Mouse (Mus musculus): Measurements from ENCODE around the gene Dnaic1. TPM values are rescaled to one million over a fixed set of nuclear protein-coding genes. Genes with fewer than 3 reads are reported as not detected.

Dnaic1 gene
- polyA plus RNA-seq, 1 experiment: 86.5 TPM

DNA sequence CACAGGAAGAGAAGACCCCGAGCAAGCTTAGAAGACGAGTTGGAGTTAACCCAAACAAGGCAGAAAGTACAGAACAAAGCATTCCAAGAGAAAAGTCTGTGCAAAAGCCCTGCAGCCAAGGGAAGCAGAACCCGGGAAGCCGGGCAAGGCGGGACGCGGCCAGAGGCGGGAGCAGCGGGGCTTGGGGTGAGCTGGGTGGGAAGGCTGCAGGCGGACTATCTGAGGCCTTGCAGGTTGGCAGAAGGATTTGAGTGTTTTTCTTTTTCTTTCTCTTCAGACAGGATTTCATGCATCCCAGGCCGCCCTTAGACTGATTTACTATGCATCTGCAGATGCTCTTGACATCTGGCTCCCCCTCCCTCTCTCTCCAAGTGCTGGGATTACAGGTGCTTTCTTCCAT, 16.5 kb upstream of the Dnaic1 start:
- no peaks in the 10 kb centered on the region for H3K36me3 ChIP-seq (ENCODE audit: control insufficient read depth, insufficient read depth, low read length)
- H3K27me3 ChIP-seq (ENCODE audit: control insufficient read depth, insufficient read depth, low read length): no peaks in the 10 kb centered on the region
- TF ChIP-seq CTCF (IDR thresholded peaks at IDR 0.05; ENCODE audit: control insufficient read depth, insufficient read depth, insufficient replicate concordance, low read depth, low read length) (no peak), POLR2A (IDR thresholded peaks at IDR 0.05; ENCODE audit: control insufficient read depth, low read depth, low read length) (no peak)
- H3K4me1 ChIP-seq (ENCODE audit: control insufficient read depth, insufficient read depth, low read length): no peaks in the 10 kb centered on the region
- no peak overlapping the region for H3K4me3 ChIP-seq (ENCODE audit: control insufficient read depth, low read depth, low read length)
- no peak overlapping the region for H3K27ac ChIP-seq (ENCODE audit: control insufficient read depth, insufficient read depth, low read depth, low read length)

DNA sequence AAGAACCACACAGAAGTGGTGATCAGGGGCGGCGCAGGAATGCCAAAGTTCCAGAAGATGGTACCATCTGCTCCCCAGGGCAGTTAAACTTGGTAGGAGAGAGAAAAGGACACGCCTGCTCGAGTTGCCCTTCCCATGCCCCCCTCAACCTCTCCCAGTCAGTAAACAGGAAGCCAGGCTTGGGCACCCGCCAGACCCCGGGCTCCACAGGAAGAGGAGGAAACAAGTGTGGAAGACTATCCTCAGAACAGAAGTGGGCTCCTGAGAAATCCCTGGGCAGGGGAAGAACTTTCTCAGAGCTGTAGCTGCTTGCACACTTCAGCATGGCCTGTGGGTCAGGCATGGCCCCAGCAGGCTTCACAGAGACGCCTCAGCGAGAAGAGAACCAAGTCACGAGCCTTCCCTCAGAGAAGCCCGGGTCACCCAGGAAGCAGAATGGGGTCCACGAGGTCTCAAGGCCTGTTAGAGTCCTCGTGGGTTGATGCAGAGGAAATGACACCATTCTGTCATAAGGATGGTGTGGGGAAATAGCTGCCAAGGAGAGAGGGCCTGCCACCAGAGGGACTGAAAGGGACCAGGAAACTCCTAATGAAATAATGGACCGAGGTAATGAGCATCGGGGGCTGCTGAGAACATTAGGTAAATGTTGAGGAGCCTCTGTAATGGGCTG, 14.4 kb upstream of the Dnaic1 start:
- H3K4me3 ChIP-seq (ENCODE audit: control insufficient read depth, low read depth, low read length): no peak overlapping the region
- no peak overlapping the region for H3K27ac ChIP-seq (ENCODE audit: control insufficient read depth, insufficient read depth, low read depth, low read length)
- H3K27me3 ChIP-seq (ENCODE audit: control insufficient read depth, insufficient read depth, low read length): no peaks in the 10 kb centered on the region
- H3K4me1 ChIP-seq (ENCODE audit: control insufficient read depth, insufficient read depth, low read length): no peaks in the 10 kb centered on the region
- no peaks in the 10 kb centered on the region for H3K36me3 ChIP-seq (ENCODE audit: control insufficient read depth, insufficient read depth, low read length)
- no peak for TF ChIP-seq CTCF (IDR thresholded peaks at IDR 0.05; ENCODE audit: control insufficient read depth, insufficient read depth, insufficient replicate concordance, low read depth, low read length)
- no peak for TF ChIP-seq POLR2A (IDR thresholded peaks at IDR 0.05; ENCODE audit: control insufficient read depth, low read depth, low read length)

DNA sequence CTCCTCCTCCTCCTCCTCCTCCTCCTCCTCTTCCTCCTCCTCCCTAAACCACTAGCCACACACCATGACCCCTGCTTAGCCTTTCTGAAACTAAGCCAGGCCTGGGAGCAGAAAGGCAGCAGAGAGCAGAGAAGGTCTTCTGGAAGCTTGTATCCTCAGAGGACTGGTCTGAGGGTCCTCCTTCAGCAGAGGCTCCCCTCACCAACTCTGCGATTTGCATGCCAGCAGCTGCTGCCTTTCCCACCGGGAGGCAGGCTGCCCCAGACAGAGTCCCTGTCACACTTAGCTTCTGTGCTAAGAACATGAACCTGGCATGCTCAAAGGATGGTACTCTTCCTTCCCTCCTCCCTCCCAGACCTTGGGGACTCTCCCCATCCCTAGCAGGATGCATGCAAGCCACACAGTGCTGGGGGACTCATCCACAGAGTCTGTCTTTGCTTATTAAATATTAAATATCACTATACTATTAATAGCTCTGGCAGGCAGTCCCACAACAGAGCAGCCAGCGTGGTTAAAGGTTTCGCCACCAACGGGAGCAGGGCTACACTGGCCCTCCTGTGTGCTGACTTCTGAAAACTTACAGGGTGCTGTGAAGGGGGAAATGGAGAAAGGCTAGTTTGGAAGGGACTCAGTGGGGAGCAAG, 13.1 kb upstream of the Dnaic1 start:
- no peaks in the 10 kb centered on the region for H3K27me3 ChIP-seq (ENCODE audit: control insufficient read depth, insufficient read depth, low read length)
- no peak overlapping the region for H3K27ac ChIP-seq (ENCODE audit: control insufficient read depth, insufficient read depth, low read depth, low read length)
- TF ChIP-seq CTCF (IDR thresholded peaks at IDR 0.05; ENCODE audit: control insufficient read depth, insufficient read depth, insufficient replicate concordance, low read depth, low read length) (no peak), POLR2A (IDR thresholded peaks at IDR 0.05; ENCODE audit: control insufficient read depth, low read depth, low read length) (no peak)
- no peaks in the 10 kb centered on the region for H3K4me1 ChIP-seq (ENCODE audit: control insufficient read depth, insufficient read depth, low read length)
- no peaks in the 10 kb centered on the region for H3K36me3 ChIP-seq (ENCODE audit: control insufficient read depth, insufficient read depth, low read length)
- H3K4me3 ChIP-seq (ENCODE audit: control insufficient read depth, low read depth, low read length): no peak overlapping the region

DNA sequence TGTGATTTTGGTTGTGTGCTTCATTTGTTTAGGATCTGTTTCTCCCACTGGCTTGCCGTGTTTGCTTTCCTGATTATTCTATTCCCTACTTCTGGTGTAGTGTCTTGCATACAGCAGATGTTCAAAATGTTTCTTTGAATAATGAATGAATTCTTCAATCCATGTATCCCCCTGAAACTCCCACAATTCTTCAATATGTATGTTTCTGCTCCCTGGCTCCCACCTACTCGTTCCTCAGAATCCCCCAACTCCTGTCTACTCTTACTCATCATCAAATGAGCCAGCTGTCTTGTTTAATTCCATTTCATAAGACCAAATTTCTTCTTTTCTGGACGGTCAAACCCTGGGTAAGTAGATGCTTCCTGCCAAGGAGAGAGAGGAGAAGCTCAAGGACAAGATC, 12.5 kb upstream of the Dnaic1 start:
- no peak overlapping the region for H3K27ac ChIP-seq (ENCODE audit: control insufficient read depth, insufficient read depth, low read depth, low read length)
- H3K27me3 ChIP-seq (ENCODE audit: control insufficient read depth, insufficient read depth, low read length): no peaks in the 10 kb centered on the region
- TF ChIP-seq POLR2A (IDR thresholded peaks at IDR 0.05; ENCODE audit: control insufficient read depth, low read depth, low read length) (no peak), CTCF (IDR thresholded peaks at IDR 0.05; ENCODE audit: control insufficient read depth, insufficient read depth, insufficient replicate concordance, low read depth, low read length) (no peak)
- no peaks in the 10 kb centered on the region for H3K36me3 ChIP-seq (ENCODE audit: control insufficient read depth, insufficient read depth, low read length)
- H3K4me1 ChIP-seq (ENCODE audit: control insufficient read depth, insufficient read depth, low read length): no peaks in the 10 kb centered on the region
- H3K4me3 ChIP-seq (ENCODE audit: control insufficient read depth, low read depth, low read length): no peak overlapping the region

DNA sequence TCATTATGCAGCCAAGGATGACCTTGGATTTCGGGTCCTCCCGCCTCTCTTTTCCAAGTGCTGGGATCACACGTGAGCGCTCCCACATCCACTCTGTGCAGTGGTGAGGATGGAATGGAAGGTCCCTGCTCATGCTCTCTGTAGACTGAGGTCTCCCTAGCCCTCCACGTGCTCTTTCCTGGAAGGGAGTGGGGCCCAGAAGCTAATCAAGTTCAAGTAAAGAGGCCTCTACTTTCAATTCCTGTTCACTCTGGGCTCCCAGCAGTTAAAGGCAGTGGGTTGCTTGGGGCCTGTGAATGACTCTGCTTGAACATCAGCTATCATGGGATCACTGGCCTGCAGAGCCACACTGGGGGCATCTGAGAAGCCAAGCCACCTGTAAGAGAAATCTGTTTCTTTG, 6.3 kb upstream of the Dnaic1 start:
- Histone ChIP-seq H3K27ac (ENCODE audit: control insufficient read depth, insufficient read depth, low read depth, low read length) (no peak overlapping the region), H3K4me3 (ENCODE audit: control insufficient read depth, low read depth, low read length) (no peak overlapping the region), H3K27me3 (ENCODE audit: control insufficient read depth, insufficient read depth, low read length) (no peaks in the 10 kb centered on the region), H3K4me1 (ENCODE audit: control insufficient read depth, insufficient read depth, low read length) (peaks cover 6% of the 10 kb centered on the region), H3K36me3 (ENCODE audit: control insufficient read depth, insufficient read depth, low read length) (no peaks in the 10 kb centered on the region)
- TF ChIP-seq POLR2A (IDR thresholded peaks at IDR 0.05; ENCODE audit: control insufficient read depth, low read depth, low read length) (no peak), CTCF (IDR thresholded peaks at IDR 0.05; ENCODE audit: control insufficient read depth, insufficient read depth, insufficient replicate concordance, low read depth, low read length) (no peak)

DNA sequence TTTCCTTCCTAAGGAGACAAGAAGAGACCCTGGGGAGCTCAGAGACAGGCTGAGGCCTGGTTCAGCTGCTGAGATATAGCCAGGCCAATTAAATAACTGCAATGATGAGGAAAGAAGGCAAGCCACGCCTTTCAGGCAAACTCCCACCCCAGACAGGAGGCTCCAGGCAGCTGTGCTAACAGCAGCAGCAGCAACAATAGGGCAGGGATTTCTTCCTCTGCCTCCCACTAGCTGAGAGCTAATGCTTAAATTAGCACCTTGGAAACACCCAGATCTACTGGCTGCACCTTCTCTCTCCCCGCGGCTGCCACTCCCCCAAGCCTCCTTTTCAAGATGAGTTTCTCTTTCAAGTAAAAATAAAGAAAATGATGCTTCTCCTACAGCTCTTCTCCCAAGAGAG, 3.5 kb upstream of the Dnaic1 start:
- TF ChIP-seq POLR2A (IDR thresholded peaks at IDR 0.05; ENCODE audit: control insufficient read depth, low read depth, low read length) (no peak), CTCF (IDR thresholded peaks at IDR 0.05; ENCODE audit: control insufficient read depth, insufficient read depth, insufficient replicate concordance, low read depth, low read length) (no peak)
- Histone ChIP-seq H3K27me3 (ENCODE audit: control insufficient read depth, insufficient read depth, low read length) (no peaks in the 10 kb centered on the region), H3K36me3 (ENCODE audit: control insufficient read depth, insufficient read depth, low read length) (no peaks in the 10 kb centered on the region), H3K4me1 (ENCODE audit: control insufficient read depth, insufficient read depth, low read length) (peaks cover 11% of the 10 kb centered on the region), H3K27ac (ENCODE audit: control insufficient read depth, insufficient read depth, low read depth, low read length) (no peak overlapping the region), H3K4me3 (ENCODE audit: control insufficient read depth, low read depth, low read length) (no peak overlapping the region)

DNA sequence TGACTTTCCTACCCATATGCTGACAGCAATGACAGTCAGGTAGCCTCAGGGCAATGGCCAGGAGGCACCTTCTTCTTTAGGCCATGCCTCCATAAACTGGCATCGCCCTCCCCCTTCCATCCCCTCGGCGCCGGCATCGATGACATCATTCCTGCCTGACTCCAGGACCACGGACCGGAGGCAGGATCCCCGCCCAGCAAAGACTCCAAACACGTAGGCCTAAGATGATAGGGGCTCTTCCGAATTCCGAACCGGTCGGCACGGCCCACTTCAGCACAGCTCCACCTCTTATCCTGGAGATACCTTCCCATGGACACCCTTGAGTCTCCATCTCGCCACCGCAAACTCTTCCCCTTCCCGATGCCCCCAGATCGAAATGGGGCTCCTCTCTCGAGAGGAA, 1.3 kb upstream of the Dnaic1 start:
- Histone ChIP-seq H3K4me1 (ENCODE audit: control insufficient read depth, insufficient read depth, low read length) (peaks cover 11% of the 10 kb centered on the region), H3K27me3 (ENCODE audit: control insufficient read depth, insufficient read depth, low read length) (no peaks in the 10 kb centered on the region), H3K36me3 (ENCODE audit: control insufficient read depth, insufficient read depth, low read length) (no peaks in the 10 kb centered on the region), H3K4me3 (ENCODE audit: control insufficient read depth, low read depth, low read length) (peak overlapping the region; percentile 91), H3K27ac (ENCODE audit: control insufficient read depth, insufficient read depth, low read depth, low read length) (peak overlapping the region; percentile 34; the same call in 1 of the 2 replicates)
- TF ChIP-seq POLR2A (IDR thresholded peaks at IDR 0.05; ENCODE audit: control insufficient read depth, low read depth, low read length) (no peak), CTCF (IDR thresholded peaks at IDR 0.05; ENCODE audit: control insufficient read depth, insufficient read depth, insufficient replicate concordance, low read depth, low read length) (no peak)

Data from testis, adult 2 months (tissue).